Mouse (Mus musculus): ENCODE data around the gene March10.

Gene March10

DNA sequence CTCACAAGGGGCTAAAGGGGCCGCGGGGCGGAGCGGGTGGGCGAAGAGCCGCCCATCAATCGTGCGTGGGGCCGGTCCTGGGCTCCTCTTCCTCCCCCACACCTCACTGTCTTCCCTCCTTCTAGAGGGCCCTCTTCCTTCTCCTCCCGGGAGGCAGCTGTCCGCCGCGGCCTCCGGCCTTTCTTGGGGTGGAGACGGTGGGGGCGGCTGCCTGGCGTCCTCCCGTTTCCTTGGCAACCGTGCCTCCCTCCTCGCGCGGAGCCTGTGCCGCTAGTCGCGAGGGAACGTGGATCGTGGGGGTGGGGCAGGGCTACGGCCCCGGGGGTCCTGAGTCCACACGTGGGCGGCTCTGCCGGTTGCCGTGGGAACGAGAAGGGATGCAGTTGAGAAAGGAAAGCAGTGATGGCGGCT lies at the start of gene March10:
Gene March10, minus strand, starts transcription at position 239 of the 411 bp plus-strand sequence.
- in situ Hi-C loops (cut with MboI; ENCODE audit: low pct_unique_long_range_greater_than_20kb in 1 of 2, low sequenced_read_pairs in 2 of 2, unreplicated experiment in 1 of 2) = no loop called here

DNA sequence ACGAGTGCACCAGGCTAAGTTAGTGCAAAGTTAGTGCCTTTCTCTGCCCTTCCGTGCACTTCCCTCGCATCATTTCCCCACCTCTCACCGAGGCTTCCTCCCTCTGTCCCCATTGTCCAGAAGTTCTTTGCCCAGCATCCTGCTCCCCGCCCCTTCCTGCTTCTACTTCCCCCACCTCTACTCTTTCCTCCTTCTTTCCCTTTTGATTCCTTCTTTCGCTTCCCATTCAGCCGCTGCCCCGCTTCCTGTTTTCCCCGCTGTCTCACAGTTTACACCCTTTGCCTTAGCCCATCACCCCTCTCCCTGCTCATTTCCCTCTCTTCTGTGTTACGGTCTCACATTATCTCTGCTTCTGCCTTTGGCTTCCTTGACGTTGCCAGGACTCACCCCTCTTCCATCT lies 49.8 kb upstream of the March10 start:
- in situ Hi-C loops (cut with MboI; ENCODE audit: low pct_unique_long_range_greater_than_20kb in 1 of 2, low sequenced_read_pairs in 2 of 2, unreplicated experiment in 1 of 2) = no loop called here

DNA sequence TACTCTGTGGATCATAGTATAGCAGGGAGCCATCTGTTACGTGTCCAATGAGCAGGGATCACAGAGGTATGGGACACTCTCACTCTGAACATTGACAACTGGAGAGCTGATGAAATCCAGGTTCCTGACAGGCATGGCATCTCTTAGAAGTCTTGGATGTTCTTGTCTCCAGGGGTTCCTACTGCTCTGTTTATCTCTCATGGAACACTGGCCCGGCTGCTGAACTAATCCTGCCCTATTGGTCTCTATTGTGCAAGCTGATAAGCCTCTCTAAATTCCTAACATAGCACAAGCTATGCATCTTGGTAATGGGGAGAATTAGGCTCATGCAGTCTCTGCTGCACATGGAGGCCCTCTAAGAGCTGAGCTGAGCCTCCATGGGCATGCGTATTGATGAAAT lies 48.5 kb upstream of the March10 start:
- in situ Hi-C loops (cut with MboI; ENCODE audit: low pct_unique_long_range_greater_than_20kb in 1 of 2, low sequenced_read_pairs in 2 of 2, unreplicated experiment in 1 of 2) = no loop called here

DNA sequence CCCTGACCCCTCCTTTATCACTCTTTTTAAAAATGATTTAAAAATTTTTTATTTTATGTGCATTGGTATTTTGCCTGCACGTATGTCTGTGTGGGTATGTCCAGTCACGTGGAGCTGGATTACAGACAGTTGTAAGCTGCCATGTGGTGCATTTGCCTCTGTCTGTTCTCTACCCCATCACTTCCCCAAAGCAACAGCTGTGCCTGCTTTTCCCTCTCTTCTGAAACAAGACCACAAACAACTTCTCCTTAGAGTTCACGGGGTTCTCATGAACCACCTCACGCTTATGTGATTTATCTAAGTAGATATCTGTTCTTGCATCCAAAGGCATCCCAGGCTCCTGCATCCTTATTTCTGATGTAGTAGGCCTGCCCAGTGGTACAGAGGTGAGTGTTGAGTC lies 45.8 kb upstream of the March10 start:
- in situ Hi-C loops (cut with MboI; ENCODE audit: low pct_unique_long_range_greater_than_20kb in 1 of 2, low sequenced_read_pairs in 2 of 2, unreplicated experiment in 1 of 2) = no loop called here

DNA sequence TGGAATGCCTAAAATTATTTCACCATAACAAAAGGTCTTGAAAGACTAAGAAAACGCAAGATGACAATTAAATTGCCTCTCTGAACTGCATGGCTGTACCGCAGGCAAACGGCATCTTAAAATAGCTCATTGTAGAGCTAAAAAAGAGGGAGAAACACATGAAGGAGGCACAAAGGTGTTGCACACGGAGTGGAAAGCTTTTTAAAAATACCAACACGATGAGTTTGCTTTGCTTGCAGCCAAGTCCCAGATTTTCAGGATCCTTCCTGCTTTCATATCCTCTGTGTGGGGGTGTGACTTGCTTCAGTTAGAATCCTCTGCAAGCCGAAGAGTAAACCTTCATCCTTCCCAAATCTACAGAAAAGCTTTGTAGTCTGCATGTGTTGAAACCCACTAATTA lies 41.0 kb upstream of the March10 start:
- in situ Hi-C loops (cut with MboI; ENCODE audit: low pct_unique_long_range_greater_than_20kb in 1 of 2, low sequenced_read_pairs in 2 of 2, unreplicated experiment in 1 of 2) = no loop called here

DNA sequence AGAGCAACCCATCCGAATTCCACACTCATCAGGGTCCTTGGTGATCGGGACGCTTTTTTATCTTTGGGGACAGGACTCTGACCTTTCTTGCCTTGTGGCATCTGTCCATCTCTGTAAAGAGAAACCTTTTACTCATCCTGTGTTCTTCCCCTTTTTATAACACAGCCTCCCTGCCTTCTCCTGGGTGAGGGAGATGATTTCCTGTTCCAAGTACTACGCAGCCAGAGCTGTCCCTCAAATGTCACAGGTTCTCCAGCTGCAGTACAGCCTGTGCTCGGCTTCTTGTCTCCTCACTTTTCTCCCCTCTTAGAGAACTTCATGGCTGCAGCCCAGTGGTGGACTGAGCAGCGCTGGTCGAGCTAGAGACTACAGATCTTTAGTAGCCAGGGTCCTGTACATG lies 40.1 kb upstream of the March10 start:
- in situ Hi-C loops (cut with MboI; ENCODE audit: low pct_unique_long_range_greater_than_20kb in 1 of 2, low sequenced_read_pairs in 2 of 2, unreplicated experiment in 1 of 2) = no loop called here

DNA sequence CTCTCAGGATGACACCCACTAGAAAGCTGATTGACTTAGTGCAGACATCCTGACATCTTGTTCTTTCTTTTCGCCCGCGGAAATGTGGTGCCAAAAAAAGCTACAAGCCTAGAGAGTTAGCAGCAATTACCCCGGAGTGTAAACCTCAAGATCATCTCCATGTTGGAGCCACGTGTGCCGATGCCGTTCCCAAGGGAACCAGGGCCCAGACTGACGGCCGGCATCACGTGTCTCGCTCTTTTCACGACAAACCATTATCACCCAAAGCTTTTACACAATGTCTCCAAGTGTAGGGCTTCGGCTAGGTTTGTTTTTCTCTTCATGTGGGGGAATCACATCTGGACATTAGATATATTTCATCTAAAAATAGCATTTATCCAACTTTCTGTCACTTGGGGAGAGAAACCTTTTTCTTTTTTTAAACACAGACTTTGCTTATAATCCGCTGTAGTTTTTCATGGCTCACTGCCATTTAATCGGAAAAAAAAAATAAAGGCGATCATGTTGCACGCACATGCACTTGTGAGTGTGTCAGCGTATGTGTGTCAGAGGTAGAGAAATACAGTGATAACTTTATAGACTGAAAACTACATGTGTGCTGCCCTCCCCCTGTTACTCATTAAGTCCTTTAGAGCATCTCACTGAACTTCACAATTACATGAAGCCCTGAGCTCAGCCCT lies 39.2 kb upstream of the March10 start:
- in situ Hi-C loops (cut with MboI; ENCODE audit: low pct_unique_long_range_greater_than_20kb in 1 of 2, low sequenced_read_pairs in 2 of 2, unreplicated experiment in 1 of 2) = no loop called here

DNA sequence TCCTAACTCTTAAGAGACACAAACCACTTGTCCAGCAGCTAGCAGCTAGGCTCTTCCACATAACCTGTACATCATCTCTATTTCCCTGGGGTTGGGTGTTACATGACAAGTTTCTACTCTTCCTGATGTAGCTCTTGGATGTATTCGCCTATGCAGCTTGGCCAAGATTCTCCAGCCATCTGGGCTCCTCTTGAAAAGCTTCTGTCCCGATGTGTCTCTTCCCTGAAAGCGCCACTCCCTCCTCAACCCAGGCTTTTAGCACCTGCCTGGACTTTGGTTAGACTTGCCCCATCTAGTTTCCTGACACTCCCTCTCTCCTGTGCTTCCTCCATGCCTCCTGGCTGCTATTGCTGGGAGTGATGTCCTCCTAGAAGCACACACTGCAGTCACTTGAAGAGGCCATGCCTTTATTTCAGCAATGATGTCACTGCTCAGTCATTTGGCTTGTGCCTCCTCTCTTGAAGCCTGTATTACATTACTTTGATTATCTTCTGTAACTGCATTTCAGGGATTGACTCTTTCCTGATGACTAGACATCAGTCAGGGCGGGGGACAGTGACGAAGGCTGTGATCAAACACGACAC lies 38.3 kb upstream of the March10 start:
- in situ Hi-C loops (cut with MboI; ENCODE audit: low pct_unique_long_range_greater_than_20kb in 1 of 2, low sequenced_read_pairs in 2 of 2, unreplicated experiment in 1 of 2) = no loop called here

DNA sequence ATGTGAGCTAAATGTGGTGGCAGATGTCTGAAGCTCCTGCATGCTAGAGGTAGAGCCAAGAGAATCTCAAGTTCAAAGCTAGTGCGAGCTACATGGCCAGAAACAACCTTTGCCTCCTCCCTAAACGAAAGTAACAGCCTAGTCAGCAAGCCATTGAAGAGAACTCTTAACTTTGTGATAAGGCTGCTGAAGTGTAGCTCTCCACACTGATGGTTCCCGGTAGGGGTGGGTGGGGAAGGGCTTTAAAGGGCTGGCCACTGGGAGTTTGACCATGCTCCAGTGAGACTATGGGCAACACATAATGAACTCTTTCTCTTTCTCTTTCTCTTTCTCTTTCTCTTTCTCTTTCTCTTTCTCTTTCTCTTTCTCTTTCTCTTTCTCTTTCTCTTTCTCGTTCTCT lies 35.9 kb upstream of the March10 start:
- in situ Hi-C loops (cut with MboI; ENCODE audit: low pct_unique_long_range_greater_than_20kb in 1 of 2, low sequenced_read_pairs in 2 of 2, unreplicated experiment in 1 of 2) = no loop called here

DNA sequence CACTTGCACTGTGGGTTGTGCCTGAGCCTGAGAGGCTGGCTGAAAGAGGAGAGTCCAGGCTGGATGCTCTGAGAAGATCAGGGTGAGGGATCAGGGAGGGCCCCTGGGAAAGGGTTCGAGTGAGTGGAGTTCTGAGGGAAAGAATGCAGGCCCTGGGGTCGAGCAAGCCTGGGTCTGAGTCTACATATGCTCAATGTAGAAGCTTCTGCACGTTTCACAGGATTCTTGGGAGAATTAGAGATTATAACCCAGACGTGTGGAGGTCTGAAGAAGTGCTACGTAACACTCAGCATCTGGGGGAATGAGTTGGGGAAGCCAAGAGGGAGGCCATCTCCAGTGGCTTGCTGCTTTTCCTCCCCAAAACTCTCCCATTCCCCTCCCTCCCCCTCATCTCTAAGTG lies 34.4 kb upstream of the March10 start:
- in situ Hi-C loops (cut with MboI; ENCODE audit: low pct_unique_long_range_greater_than_20kb in 1 of 2, low sequenced_read_pairs in 2 of 2, unreplicated experiment in 1 of 2) = no loop called here

DNA sequence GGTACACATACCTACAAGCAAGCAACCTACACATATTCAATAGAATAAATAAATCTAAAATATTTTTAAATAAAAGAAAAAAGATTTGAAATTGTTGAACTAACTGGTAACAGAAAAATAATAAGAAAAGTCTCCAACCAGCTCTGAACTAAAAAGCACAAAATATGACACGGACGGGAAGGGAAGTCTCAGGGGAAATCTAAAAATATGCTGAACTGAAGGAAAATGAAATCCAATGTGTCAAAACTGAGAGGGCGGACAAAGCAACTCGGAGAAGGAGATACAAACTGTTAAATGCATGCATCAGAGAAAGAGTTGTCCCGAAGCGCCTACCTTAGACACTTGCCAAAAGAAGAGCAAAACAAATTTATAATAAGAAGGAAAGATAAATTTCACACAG lies 28.9 kb upstream of the March10 start:
- in situ Hi-C loops (cut with MboI; ENCODE audit: low pct_unique_long_range_greater_than_20kb in 1 of 2, low sequenced_read_pairs in 2 of 2, unreplicated experiment in 1 of 2) = no loop called here

DNA sequence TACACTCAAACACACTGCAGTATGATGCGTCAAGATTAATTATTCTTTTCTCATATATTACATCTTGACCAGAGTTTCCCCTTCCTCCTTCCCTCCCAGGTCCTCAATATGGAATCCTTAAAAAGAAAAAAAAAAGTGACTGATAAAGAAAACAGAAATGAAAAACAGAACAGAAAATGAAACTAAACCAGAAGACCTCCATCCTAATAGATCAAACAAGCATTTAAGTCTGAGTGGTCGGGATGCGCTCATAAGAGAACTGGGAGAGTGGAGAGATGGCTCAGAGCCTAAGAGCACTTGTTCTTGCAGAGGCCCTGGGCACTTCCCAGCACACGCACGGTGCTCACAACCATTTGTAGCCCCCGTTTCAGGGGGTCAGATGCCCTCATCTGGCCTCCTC lies 28.5 kb upstream of the March10 start:
- in situ Hi-C loops (cut with MboI; ENCODE audit: low pct_unique_long_range_greater_than_20kb in 1 of 2, low sequenced_read_pairs in 2 of 2, unreplicated experiment in 1 of 2) = no loop called here

DNA sequence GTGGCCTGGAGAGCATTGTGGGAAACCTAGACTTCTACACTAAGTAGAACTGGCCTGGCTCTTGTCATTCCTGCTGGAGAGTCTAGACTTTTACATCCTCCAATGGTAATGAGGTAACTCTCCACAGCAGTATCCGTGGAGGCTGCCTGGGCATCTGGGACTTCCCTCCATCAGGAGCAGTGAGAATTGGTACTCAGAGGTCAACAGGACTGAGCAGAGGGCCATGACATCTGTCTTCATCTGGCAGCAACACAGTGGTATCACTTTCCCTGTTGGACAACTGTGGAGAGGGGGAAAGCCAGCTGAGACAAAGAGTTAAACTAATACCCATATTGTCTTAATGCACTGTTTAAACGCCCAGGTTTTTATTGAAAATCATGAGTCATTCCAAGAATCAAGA lies 26.2 kb upstream of the March10 start:
- in situ Hi-C loops (cut with MboI; ENCODE audit: low pct_unique_long_range_greater_than_20kb in 1 of 2, low sequenced_read_pairs in 2 of 2, unreplicated experiment in 1 of 2) = no loop called here

DNA sequence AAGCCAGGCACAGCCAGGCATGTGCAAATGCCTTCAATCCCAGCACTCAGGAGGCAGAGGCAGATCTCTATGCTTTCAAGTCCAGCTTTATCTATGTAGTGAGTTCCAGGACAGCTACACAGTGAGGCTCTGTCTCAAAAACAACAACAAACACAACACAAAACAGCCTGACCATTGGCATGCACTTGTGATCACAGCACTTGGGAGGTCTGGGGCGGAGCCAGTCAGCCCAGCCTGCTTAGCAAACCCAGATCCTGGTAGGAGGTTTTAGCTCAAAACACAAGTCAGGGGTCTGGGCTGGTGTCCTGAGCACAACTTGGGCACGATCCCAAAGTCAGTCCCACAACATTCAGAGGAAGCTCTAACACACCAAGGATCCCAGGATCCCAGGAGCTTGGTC lies 18.2 kb upstream of the March10 start:
- in situ Hi-C loops (cut with MboI; ENCODE audit: low pct_unique_long_range_greater_than_20kb in 1 of 2, low sequenced_read_pairs in 2 of 2, unreplicated experiment in 1 of 2) = no loop called here

DNA sequence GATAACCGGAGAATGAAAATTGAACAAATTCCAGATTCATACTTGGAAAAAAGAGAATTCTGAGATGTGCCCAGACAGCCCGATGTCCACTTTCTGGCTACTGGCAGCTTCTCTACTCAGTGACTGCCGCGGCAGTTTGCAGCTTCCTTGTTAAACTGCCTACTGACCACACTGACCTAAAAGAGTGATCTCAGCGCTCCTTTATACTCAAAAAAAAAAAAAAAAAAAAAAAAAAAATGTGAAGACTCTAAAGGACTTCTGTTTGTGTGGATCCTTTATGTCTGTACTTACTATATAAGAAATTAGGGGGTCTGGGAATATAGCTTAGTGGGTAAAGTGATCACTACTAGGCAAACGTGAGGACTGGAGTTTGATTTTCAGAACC lies 17.8 kb upstream of the March10 start:
- in situ Hi-C loops (cut with MboI; ENCODE audit: low pct_unique_long_range_greater_than_20kb in 1 of 2, low sequenced_read_pairs in 2 of 2, unreplicated experiment in 1 of 2) = no loop called here

DNA sequence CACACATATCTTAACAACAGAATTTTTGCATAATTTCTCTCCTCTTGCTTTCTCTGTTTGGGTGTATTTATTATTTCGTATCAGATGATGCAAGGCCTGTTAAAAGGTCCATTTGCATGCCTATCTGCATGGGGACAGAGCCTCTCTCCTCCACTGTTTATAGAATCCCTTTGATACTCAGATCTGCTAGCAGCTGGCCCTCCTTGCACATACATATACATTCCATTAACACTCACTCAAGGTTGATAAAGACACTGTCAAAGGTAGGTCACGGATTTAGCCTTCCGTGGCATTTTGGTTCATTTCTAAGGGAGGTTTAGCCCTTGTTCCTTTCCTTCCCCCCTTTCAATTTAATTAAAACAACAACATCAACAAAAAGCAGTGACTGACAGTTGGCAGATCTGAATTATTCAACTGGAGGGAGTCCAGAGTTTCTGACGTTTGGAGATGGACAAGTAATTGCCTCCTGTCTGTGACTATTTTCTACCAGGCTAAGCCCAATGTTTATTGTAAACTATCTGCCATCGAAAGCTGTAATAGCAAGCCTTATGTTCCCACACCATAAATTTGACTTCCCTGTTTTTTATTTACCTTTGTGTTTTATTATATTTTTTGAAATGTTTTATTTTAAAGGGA lies 17.3 kb upstream of the March10 start:
- in situ Hi-C loops (cut with MboI; ENCODE audit: low pct_unique_long_range_greater_than_20kb in 1 of 2, low sequenced_read_pairs in 2 of 2, unreplicated experiment in 1 of 2) = no loop called here

DNA sequence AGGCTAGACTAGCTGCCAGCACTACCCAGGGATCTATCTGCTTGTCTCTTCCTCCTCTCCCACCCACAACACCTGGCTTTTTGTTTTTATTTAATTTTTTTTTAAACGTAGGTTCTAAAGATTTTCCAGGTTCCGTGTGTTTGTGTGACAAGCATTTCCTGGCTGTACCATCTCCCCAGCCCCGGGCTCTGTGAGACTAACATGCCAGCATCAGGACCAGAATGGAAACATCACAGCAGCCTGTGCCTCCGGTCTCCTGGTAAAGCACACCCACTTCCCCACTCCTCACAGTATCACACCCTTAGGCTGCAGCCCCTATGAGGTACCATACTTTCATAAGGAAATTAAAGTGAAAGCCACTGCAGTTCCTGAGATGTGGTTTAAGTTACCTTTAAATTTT lies 16.1 kb upstream of the March10 start:
- in situ Hi-C loops (cut with MboI; ENCODE audit: low pct_unique_long_range_greater_than_20kb in 1 of 2, low sequenced_read_pairs in 2 of 2, unreplicated experiment in 1 of 2) = no loop called here

DNA sequence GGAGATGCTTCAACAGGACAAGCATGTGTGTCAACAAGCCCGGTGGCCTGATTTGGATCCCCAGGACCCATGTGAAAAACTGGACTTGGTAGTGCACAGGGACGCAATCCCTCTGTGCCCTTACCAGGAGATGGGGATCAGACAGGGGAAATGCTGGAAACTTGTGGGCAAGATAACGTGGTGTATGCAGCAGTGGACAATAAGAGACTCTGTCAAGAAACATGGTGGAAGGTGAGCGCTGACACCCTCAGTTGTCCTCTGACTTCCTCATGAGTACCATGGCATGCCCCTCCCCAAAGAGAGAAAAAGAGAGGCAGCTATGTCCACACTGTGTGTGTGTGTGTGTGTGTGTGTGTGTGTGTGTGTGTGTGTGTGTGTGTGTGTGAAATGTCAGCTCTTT lies 14.4 kb upstream of the March10 start:
- in situ Hi-C loops (cut with MboI; ENCODE audit: low pct_unique_long_range_greater_than_20kb in 1 of 2, low sequenced_read_pairs in 2 of 2, unreplicated experiment in 1 of 2) = no loop called here

DNA sequence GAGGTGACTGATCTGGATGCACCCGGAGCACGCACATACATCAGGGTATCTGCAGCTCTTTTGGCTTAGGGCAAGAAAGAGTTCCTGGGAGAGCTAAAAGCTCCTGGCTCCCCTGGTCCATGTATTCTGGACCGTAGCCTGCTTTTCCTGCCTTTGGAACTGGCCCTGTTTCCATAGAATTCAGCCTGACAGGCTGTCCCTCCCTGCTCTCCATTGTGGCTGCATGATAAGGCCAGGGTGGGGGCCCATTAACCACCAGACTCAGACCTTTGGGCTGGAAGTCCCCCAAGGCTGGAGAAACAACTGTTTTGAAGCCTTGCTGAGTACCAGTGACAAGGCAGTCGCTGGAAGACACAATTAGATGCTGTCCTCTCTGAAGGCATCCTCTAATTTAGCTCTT lies 13.0 kb upstream of the March10 start:
- in situ Hi-C loops (cut with MboI; ENCODE audit: low pct_unique_long_range_greater_than_20kb in 1 of 2, low sequenced_read_pairs in 2 of 2, unreplicated experiment in 1 of 2) = no loop called here

DNA sequence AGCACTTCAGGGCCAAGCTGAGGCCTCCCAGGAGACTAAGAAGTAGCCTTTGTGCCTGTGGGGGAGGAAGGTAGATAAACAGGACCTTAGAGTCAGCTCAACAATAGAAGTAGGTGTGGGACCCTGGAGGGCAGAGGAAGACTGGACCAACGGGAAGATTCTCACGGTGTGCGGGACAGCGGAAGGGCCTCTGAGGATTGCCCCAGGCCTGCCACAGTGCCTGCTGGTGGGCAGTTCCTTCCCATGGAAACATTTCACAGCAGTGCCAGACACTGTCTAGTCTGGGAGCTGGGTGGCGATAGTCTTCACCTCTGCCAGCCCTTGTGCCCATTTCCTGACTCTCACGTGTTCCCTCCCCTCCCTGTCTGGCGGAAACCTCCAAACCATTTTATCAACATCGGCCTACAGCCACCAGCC lies 12.6 kb upstream of the March10 start:
- in situ Hi-C loops (cut with MboI; ENCODE audit: low pct_unique_long_range_greater_than_20kb in 1 of 2, low sequenced_read_pairs in 2 of 2, unreplicated experiment in 1 of 2) = no loop called here

Data from mouse embryonic stem cell (cell line).